Mouse (Mus musculus): ENCODE data around the gene Abcg8.

Gene Abcg8

DNA sequence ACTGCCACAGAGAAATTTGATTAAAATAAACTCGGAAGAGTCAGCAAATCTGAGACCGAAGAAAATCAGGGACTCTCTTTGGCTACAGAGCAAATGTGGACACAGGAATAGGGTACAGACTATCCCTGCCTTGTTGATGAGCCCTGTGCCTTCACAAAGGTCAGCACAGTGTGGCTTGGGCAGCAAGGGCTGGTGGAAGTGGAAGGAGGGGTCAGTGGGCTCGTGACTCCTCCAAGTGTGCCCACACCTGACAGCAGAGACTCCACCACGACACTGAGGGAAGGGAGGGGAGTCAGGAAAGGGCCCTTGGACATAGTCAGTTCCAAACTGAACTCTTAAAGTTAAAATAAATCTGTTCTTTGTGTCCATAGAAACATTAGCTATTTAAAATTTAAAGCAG is 38.8 kb downstream of the Abcg8 start:
- DNase-seq: no peak

DNA sequence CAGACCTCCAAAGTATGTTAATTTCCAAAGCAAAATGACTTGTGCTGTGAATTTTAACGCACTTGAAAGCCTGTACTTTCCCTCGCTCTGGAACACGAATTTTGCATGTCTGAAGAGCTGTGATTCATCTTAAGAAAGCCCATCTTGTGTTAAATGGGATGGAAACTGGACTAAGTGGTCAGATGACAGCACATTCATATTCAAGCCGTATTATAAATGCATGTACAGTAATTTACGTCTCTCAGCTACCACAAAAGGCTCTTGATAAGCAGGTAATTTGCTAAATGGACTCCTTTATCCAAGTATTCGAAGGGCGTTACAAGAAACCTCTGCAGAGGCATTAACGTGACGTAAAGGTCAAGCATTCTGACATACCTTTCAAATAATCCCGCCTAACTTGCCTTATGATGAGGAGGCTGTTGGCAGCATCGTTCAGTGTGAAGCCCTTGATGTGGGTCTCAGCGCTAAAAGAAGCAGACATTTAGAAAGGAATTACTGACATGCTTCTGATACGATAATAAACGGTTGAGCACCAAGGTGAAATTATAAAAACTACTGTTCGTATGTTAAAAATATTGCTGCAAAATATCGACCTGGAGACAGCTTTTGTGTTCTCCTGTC is 40.3 kb downstream of the Abcg8 start:
- no peak for DNase-seq

DNA sequence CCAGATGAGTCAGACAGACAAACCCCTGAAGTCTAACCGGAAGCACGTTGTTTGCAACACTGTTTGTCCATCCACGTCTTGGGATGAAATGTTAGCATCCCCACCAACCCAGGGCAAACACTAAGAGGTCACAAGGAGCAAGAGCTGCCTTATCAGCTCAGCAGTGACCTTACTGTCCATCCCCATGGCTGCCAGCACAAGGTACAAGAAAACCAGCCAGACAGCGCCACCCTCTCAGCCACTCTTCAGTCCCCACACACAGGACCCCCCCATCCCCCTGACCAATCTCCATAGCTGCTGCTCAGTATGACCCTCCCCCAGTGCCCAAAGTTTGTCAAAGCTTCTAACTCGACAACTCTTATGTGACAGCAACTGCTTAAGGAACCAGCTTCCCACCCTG is 41.3 kb downstream of the Abcg8 start:
- DNase-seq: no peak

DNA sequence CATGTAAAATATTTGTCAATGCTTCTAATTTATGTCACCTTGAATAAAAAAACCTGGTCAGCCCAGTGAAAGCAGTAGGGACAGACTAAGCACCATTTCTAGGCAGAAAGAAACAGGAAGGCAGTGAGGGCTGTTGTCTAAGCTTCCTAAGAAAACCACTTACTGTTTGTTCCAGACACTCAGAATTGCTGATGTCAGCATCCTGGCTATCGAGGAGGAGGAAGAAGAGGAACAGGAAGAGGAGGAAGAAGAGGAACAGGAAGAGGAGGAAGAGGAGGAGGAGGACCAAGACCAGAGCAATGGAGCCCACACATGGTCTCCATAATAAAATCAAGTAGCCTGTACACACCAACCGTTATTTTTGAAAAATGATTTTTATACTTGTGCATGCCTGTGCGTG is 43.0 kb downstream of the Abcg8 start:
- DNase-seq: no peak

DNA sequence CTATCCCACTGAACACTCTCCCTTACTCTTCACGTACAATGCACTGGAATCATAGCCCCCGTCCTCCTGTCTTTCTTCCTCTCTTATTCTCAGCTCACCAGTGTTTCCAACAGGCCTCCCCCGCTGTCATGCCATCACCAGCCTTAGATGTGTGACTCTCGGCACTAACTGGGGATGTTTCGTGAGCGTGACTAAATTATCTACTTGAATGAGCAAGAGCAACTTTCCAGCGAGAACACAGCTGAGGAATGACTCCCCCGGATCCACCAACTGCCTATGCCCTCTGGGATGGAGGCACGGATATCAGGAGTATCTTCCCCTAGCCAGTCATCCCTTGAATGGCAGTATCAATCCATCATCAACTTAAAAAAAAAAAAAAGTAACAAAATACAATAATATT is 47.9 kb downstream of the Abcg8 start:
- no peak for DNase-seq

DNA sequence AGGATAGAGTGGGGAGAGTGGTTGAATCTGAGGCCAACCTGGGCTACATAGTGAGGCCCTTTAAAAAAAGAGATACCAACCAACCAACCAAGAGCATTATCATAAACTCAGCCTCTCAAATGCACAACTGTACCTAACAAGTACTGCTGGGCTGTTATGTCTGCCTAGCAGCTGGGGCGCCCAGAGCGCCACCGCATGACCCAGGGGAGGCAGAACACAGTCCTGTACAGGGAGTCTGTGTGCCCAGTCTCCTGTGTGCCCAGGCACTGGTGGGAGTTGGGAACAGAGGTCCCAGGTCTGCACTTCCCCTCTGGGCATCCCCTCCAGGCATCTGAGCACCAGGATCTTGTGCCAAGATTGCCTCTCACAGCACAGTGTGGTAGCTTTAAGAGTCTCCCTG is 49.1 kb downstream of the Abcg8 start:
- DNase-seq: no peak

DNA sequence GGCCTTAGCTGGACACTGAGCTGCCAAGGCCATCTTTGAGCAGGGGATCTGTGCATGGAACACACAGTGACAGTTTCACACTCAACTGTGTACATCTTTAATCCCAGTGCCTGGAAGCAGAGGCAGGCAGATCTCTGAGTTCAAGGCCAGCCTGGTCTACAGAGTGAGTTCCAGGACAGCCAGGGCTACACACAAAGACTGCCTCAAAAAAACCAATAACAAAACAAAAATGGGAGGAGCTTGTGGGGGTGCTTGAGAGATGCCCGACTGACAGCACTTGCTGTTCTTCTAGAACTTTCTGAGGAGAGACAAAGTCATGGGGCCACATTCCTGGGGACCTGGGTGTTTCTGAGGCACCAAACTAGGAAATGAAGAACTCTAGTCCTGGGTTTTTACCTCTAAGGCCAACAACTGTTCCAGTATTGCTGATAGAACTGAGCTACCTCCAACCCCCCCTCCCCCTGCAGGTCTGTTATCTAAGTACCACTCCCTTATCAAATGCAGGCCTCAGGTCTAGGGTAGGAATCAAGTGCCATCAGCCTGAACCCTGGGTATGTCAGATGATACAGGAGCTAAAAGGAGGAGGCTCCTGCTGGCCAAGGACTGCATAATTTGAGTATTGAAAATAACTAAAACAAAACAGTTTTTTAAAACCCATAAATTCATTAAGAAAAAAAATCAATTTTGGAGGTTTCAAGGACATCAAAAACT is 52.3 kb downstream of the Abcg8 start:
- DNase-seq: no peak

DNA sequence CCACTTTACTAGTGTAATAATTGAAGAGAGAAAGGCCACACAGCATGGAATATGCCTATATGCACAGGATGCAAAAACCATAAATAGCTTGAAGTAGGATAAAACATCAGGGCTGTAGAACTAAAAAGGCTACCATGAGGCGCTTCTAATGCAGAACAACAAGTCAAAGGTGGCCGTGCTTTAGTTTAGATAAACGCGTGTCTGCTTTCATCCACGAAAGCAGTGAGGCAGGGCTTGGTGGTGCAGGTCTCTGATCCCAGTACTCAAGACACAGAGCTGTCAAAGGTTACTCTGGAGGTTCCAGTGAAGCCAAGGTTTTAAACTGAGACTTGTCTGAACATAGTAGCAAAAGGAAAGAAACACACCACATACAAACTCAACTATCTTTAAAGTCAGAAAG is 53.0 kb downstream of the Abcg8 start:
- no peak for DNase-seq

DNA sequence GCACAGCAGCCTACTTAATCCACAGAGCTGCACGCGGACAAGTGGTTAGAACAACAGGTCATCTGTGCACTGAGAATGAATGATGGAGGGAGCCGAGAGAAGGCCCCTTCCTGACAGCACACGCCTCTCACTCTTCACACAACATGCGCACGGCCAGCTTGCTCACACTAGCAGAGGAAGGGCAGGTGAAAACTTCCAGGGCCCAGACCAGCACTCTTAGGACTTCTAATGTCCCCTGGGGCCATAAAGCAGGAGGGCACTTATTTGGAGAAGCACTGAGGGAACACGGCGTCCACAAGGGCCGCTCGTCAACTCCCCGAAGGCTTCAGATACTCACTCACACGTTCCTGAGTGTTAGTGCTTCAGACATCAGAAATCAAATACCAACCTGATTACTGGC is 55.3 kb downstream of the Abcg8 start:
- no peak for DNase-seq

DNA sequence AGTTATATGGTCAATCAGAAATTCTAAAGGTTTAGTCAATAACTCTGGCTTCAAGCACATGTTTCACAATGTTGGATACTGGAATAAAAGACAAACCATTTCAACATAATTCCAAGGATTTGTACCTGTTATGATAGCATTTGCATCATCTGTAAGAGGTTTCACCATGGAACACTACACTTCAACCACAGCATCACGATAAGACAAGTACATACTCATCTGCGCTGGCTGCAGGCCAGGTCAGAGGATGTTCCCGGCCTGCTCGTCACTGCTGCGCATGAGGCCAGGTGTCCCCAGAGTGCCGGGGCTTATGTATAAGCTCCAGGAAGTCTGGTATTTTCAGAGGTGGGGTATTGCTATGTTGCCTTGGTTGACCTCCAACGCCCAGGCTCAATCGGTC is 56.5 kb downstream of the Abcg8 start:
- DNase-seq: no peak

DNA sequence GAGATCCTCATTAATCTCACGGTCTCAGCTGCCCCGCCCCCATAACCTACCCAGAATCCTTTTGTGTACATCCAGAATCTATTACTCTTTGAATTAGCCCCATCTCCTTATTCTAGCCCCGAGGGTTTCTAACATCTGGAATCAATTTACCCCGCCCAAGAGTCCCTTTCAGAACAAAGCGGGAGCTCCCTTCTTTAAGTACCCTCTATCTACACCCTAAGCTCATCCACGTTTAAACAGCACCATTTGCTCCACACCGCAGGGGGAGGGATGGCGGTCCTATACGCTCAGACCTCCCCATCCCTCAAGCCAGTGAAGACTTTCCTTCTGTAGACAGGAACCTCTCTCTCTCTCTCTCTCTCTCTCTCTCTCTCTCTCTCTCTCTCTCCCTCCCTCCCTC is 60.6 kb downstream of the Abcg8 start:
- no peak for DNase-seq

DNA sequence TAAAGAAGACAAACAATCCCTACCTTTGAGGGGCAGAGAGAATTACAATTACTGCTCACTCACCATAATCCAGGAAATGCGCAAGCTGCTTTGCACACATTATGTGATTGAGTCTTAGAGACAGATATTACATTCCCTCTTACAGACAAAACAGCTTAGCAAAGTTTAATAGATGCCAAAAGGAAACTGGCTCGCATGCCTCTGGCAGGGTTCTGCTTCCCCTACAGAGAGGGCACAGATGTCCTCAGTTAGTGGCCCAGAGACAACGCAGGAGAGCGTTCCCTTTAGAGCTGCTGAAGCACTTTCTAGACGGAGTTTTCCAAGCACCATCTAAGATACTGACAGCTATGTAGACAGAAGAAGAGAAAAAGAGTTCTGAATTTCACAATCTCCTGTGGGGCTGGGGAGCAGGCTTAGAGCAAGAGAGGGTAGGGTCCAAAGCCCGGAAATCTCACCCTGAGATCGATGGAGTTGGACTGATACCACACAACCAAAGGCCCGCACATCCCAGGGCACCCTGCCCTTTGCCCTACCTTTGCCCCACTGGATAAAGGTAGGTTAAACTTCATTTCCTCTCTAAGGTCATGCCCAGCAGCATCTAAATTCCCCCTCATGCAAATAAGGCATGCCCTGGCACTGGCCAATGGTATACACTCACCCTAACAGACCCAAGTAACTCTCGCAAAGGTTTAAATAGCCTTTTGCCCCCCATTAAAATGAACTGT is 62.1 kb downstream of the Abcg8 start:
- DNase-seq: no peak

DNA sequence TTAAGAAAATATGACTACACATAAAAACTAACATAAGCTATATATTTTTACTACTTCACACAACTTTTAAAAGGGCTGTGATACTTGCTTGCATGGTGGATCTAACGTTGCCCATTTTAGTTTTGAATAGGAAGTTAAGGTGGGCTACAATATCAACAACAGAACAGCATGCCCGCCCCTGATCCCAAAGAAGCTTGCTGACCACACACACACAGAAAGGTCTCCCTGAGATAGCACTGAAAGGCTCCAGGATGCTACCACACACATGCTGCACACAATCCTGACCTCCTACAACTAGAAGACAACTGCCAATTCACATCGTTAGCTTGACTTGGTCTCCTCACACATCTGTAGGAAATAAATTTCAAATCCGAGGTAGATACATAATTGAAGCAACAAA is 68.2 kb downstream of the Abcg8 start:
- DNase-seq: no peak

DNA sequence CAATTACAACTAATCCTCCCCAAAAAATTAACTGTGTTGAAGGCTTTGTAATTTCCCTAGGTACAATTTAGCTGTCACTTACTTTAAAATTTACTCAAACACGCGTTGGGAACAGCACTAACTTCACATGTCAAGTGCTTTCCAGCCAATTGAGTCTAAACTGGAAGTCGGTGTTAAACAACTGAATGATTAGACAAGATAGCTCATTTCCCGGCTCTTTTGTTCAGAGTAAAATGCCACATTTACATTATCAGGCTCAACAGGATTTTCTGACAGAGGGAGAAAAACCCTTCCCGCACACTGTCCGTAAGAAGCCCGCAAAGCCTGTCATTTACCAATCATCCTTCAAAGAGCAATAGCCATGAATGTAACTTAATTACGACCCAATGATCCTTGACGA is 68.9 kb downstream of the Abcg8 start:
- DNase-seq: no peak

DNA sequence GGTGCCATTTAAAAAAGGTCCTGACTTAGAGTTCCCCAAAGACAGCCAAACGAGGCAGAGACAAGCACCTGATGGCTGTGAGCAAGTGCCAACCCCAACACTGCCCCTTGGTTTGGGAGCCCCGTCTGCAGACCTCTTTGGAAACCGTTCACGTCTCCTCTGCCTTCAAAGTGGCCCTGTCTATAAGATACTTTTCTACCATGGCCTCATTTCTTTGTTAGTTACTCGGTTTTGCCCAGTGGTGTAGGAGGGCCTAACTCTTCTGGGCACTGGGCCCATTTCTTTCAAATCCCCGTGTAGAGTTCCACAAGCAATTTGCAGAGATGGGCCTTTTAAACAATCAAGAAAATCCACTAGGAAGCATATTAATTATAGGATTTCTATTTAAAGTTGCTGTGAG is 71.1 kb downstream of the Abcg8 start:
- DNase-seq: no peak

DNA sequence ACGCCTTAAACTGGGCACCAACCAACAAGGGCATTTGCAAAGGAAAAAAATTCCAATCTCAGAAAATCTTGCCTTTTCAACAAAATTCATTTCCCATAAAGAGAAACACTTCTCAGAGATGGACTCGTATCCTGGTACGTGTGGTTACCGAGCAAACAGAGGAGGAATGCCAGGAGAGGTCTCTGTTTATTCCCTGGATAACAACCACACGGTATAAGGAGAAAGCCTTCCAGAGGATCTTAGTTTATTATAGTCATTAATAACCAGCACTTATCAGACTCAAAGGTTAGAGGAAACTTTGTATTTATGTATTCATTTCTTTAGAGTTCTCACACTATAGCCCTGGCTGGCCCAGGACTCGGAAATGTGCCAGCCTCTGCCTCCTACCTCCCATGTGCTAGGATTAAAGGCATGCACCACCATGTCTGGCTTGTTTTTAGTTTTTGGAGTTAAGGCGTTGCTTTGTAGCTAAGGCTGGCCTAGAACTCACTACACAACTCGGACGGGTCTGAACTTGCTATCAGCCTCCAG is 72.1 kb downstream of the Abcg8 start:
- DNase-seq: no peak

DNA sequence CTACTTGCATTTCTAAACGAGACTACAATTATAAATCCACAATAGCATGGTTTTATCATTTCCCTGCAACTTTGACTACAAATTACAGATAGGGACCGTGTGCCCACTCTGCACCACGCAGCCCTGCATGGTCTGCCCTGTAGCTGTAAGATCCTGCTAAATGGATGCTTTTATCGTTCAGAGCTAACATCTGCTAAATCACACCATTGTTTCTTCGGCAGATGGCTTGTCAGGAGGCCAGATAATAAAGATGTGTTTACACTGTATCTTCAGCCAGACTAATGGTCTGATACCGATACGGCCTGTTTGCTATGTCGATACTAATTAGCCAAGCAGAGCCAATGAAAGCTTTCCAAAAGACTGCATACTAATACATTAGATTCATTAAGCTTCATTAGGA is 73.2 kb downstream of the Abcg8 start:
- DNase-seq: no peak

All from lung, postnatal 4 days (tissue).